Mouse (Mus musculus): Measurements from ENCODE around the gene Shroom2.
"Not testable (repeated sequence)": the region's sequence is repeated elsewhere in the genome, so short reads cannot be mapped to it uniquely, and the experiment has no call there.

The Shroom2 gene

GRCm38 (mm10) chrX:152768891-152769599 lies at the start of gene Shroom2:
Gene Shroom2, minus strand, starts transcription at chrX:152769465.
- peak; percentile 38 for DNase-seq

DNA sequence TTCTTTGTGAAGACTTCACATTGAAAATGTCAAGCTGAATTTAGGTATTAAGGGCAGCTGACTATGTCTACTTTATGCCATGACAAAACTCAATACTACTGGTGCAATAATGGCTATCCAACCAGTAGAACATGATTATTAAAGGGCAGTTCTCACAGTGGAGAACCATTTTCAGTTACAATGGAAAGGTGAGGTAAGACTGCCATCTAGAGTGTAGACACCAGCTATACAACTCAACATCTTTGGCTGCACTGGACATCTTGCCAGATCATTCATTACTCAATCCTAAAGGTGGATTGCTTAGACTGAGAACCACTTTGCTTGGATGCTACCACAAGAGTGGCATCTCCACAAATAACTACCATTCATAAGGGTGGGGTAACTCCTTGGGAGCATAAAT lies 49.7 kb upstream of the Shroom2 start:
- DNase-seq = peak; percentile 45

DNA sequence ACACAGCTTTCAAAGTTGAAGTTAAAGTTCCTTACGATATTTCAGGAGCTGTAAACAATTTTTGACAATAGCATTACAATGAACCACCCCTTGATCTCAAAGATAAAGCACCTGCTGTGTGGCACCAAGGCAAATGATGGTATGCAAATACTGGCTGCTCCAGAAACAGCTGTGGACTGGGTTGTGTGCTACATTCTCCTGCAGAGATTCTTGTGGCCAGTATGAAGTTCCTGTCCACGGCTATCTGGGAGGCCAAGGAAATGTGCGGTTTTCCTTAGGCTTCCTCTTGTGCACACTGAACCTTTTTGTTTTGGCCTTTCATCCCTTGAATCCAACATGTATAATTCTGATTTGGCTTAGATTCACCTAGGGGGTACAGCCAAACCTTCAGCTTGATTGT lies 44.1 kb upstream of the Shroom2 start:
- DNase-seq = no peak

DNA sequence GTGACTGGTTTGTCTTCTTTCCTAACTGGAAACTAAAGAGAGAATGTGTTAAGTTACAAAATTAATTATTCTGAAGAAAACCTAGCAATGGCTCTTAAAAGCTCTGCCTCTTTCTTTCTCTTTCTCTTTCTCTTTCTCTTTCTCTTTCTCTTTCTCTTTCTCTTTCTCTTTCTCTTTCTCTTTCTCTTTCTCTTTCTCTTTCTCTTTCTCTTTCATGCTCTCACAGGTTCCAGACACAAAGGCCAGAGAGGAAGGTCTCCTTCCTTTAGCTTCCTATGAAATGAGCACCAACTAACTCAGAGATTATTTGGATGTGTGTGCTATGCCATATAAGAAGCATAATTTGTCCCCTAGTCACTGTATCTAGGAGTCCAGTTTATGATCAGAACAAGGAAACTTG lies 36.1 kb upstream of the Shroom2 start:
- no peak for DNase-seq

DNA sequence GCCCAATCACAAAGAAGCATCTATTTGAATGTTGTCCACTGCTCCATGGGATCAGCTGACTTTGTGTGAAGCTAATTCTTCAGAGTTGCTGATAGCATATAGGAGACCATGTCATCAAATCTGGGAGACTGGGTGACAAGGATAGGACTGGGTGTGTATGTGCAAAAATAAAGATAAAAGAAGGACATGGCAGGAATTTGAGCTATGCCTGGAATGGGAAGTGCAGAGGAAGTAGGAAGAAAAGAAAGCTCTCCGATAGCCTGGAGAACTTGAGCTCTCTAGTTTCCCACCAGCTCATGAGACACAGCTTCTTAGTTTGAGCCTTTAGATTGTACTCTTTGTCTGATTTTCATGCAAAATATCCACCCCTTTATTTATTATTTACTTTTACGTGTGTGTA lies 19.3 kb upstream of the Shroom2 start:
- no peak for DNase-seq

GRCm38 (mm10) chrX:152788129-152788528 lies 18.9 kb upstream of the Shroom2 start:
- DNase-seq = no peak

DNA sequence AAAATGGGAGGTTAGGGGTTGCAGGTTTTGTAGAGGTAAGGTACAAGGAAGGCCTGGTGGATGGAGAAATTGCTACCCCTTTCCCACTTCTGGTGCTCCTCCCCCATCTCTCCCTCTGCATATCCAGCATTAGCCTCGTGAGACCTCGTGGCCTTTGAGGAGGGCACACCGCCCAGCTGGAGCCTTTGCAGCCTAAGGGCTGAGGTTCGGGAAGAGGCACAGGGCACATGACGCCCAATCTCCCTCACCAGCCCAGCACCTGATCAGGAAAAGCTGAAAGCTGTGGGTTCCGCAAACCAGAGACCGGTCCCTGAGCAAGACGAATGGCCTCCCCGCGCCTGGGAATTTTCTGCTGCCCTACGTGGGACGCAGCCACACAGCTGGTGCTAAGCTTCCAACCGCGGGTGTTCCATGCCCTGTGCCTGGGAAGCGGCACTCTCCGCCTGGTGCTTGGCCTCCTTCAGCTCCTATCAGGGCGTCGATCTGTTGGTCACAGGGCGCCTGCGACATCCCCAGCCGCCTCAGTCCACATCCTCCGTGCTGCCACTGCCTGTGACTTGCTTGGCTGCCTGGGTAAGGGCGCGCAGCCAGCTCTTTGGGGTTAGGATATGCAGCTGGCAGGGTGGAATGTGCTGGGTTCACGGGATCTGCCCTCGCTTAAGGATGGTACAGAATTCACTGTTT lies 12.6 kb upstream of the Shroom2 start, which contains the start of gene Gpr143:
Gene Gpr143, plus strand, starts transcription at position 202 of the 684 bp plus-strand sequence.
- peak; percentile 32 for DNase-seq

- peak; percentile 76 for DNase-seq
Measured at GRCm38 (mm10) chrX:152769600-152770157, 414 bp upstream of the Shroom2 start.

DNA sequence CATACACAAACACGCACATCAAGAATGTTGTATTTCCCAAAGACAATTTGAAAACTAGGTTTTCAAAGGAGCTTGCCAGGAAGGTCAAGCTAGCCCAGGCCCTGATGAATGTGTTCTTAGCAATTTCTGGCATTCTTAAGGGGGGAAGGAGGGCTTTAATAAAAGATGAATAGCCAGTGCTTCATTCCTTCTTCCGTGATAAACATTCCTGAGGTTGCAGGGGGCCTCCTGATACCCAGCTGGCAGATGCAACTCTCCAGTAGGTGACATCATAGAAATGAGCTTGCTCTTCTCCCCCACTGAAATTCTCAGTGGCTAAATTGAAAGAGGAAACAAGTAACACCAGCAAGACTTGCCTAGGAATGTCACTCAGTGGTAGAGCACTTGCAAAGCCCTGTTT lies 5.1 kb downstream of the Shroom2 start:
- no peak for DNase-seq

- DNase-seq = no peak
Measured at GRCm38 (mm10) chrX:152762855-152763254, 6.4 kb downstream of the Shroom2 start.

GRCm38 (mm10) chrX:152762437-152762836 lies 6.8 kb downstream of the Shroom2 start:
- peak; percentile 44 for DNase-seq

DNA sequence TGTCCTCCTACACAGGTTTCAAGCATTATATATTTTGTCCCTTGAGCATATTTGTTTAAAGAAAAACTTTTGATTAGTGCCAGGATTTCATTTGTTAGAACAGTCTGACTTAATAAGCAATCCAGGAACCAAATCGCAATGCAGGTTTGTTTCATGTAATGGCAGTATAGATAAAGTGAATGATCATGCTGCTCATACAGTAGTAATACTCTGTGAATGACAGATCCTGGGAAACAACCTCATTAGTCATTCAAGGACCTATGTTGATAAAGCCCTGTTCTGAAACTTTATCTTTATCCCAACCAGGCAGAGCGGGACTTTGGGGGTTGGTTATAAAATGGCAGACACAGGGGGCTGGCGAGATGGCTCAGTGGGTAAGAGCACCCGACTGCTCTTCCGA lies 13.0 kb downstream of the Shroom2 start:
- no peak for DNase-seq

DNA sequence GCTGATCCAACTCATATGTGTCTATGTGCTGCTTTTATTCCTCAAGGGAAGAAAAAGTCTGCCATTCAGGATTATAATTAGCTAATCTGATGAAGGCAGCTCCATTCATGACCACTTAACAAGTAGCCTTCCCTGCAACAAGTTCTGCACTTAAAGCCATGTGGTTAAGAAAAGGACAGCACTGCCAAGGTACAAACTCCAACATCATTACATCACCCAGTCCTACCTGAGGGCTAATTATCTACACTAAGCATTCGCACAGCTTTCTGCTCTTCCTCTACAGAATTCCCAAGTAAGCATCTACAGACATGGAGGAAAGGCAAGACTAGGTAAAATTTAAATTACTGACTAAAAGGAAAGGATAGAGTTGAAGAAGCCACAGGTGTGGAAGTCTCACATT lies 13.4 kb downstream of the Shroom2 start:
- peak; percentile 53 for DNase-seq

DNA sequence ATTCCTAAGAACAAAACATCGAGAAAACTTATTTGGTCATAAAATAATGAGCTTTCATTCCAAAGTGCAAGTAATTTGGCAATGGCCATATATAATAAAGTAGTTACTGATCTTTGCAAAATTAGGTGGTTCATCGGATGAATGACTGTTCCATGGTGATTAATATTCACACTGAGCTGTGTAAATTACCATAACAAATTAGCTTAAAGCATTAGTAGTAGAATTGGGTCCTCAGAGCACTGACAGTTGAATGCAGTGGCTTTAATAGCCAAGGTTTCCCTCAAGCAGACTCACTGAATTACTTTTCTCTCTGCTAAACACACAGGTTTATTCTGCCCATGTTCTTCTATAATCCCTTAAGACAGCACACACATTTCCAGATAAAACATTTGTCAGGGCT lies 23.3 kb downstream of the Shroom2 start:
- DNase-seq = no peak

DNA sequence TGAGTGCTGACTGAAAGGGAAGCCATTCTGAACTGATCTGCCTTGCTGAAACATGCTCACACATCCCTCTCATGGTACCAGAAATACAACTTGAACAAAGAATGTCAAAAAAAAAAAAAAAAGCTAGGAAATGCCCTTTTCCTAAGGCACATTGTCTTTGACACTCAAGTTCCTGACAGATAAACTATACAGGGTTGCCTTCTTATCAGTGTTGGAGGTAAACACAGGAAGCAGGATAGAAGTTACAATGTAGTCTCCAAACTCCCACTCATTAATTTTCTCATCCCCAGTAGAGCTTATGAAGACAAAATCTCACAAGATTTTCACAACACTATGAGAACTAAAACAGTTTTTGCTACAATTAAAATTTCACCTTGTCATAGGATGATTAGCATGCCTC lies 25.6 kb downstream of the Shroom2 start:
- no peak for DNase-seq

DNA sequence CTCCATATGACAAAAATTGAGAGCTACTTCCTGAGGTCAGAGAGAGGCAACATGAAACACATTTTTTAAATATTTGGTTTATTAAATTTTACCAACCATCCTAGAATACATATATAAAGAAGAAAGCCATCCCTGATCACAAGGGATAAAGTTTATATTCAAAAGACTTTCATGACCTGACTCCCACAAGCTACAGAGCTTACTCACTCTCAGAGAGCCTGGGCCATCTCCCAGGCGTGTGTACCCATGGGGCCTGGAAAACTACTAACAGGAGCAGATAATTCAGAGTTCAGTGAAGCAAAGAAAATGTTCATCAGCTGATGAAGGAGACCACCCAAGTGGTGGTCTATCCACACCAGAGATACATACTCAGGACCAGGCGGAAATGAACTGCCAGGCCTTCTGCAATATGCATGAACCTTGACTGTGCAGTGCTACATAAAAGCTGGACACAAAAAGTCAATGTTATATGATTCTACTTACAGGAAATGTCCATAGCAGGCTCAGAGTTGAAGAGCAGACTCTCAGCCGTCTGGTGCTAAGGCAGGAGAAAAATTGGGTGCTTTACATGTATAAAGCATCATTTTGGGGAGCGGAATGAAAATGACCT lies 30.4 kb downstream of the Shroom2 start:
- DNase-seq = no peak

DNA sequence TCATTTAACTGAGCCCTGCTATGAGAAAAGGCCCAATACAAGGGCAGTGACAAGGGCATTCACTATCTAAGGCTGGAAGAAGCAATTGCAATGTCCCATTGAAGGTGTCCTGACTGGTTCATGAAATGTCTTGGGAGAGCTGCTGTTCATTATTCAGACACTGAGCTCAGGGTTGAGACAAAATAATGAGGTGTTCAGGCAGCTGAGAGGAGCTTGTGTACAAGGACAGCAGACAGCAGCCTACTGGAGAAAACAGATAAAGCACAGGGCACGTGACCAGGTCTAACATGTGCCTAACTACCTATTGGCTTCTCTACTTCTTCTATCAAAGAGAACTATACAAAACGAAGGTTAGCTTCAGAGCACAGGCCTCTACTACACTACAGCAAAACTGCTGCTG lies 31.1 kb downstream of the Shroom2 start:
- DNase-seq = no peak

DNA sequence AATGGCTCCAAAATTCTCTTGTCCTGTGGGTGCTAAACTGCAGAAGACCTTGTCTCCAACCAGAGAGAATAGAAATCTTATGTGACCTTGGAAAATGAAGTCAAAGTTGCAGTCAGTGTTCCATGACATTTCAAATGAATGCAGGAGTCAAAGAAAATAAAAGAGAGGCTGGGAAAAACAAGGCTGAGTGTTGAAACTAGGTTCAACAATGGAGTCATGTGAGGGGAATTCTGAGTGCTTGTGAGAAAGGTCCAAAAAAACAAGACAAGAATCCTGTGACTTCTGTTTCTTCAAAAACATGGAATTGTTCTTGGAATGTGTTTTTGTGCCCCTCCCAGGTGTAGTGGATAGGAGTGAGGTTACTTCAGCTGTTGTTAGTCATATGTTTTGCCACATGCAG lies 34.0 kb downstream of the Shroom2 start:
- DNase-seq = peak; percentile 18

GRCm38 (mm10) chrX:152716693-152717092 lies 52.6 kb downstream of the Shroom2 start:
- no peak for DNase-seq

- DNase-seq = not testable (repeated sequence)
Measured at GRCm38 (mm10) chrX:152710715-152711114, 58.5 kb downstream of the Shroom2 start.

GRCm38 (mm10) chrX:152708359-152708758 lies 60.9 kb downstream of the Shroom2 start:
- peak; percentile 9 for DNase-seq

GRCm38 (mm10) chrX:152705397-152705796 lies 63.9 kb downstream of the Shroom2 start:
- DNase-seq = peak; percentile 59

DNA sequence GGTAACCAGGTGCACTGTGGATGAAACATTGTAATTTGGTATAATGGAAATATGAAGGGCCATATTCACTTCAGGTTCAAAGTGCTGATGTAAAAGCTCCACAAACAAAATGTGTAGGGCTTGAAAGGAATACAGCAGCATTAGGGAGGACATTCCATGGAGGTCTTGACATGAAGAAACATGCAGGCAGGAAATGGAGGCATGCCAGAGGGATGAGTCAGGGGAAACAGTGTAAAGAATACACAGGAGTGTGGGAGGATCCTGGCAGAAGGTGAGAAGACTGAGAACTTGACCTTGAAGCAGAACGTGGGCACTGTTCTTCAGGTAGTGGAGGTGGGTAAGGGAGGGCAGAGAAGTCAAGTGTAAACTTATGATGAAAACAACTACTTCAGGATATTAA lies 65.6 kb downstream of the Shroom2 start:
- DNase-seq = no peak

- no peak for DNase-seq
Measured at GRCm38 (mm10) chrX:152701679-152702078, 67.6 kb downstream of the Shroom2 start.

Data from kidney, adult 9 months (tissue).